Mouse (Mus musculus) ES-Bruce4 (cell line): Measurements from ENCODE around the gene Gm4881. TPM values are rescaled to one million over a fixed set of nuclear protein-coding genes. Genes with fewer than 3 reads are reported as not detected.

Experiments
- H3K27ac ChIP-seq: 2 replicates; pipeline ENCODE4 v1.5.1; 2012; ENCODE audit warnings: low read length, inconsistent platforms; ENCODE audit not compliant: insufficient read depth
- H3K27me3 ChIP-seq: 2 replicates; pipeline ENCODE4 v1.6.1; 2012; ENCODE audit warnings: mild to moderate bottlenecking, low read length, inconsistent platforms; ENCODE audit not compliant: control insufficient read depth, poor library complexity, insufficient read depth, severe bottlenecking
- H3K36me3 ChIP-seq: 2 replicates; pipeline ENCODE4 v1.6.1; 2012; ENCODE audit warnings: inconsistent platforms, mild to moderate bottlenecking, low read length, moderate library complexity; ENCODE audit not compliant: control insufficient read depth, poor library complexity, insufficient read depth, severe bottlenecking
- H3K4me1 ChIP-seq: one replicate; pipeline ENCODE4 v1.8.1; 2011; ENCODE audit warnings: low read length; ENCODE audit not compliant: control insufficient read depth, insufficient read depth
- H3K4me3 ChIP-seq: 2 replicates; pipeline ENCODE4 v1.5.1; 2011; ENCODE audit warnings: low read depth, mild to moderate bottlenecking, low read length
- H3K9ac ChIP-seq: 2 replicates; pipeline ENCODE4 v1.6.1; 2012; ENCODE audit warnings: low read depth, mild to moderate bottlenecking, inconsistent platforms; ENCODE audit not compliant: poor library complexity, severe bottlenecking
- H3K9me3 ChIP-seq: replicated peaks from 2 replicates; pipeline ENCODE4 v1.6.1; 2012; ENCODE audit warnings: mild to moderate bottlenecking, low read length, inconsistent platforms; ENCODE audit not compliant: control insufficient read depth, poor library complexity, insufficient read depth, severe bottlenecking
- CTCF ChIP-seq: IDR thresholded peaks from one replicate; pipeline ENCODE4 v1.8.1; 2011; ENCODE audit warnings: low read depth, low read length
- EP300 ChIP-seq: IDR thresholded peaks from 2 replicates; pipeline ENCODE4 v1.6.1; 2011; ENCODE audit warnings: low read depth, low read length; ENCODE audit not compliant: insufficient read depth
- POLR2A ChIP-seq: IDR thresholded peaks from one replicate; pipeline ENCODE4 v1.8.1; 2011; ENCODE audit warnings: low read length; ENCODE audit not compliant: insufficient read depth
- polyA plus RNA-seq: library from polyadenylated mRNA; stranded (reverse); fragments of >200 nt; gene quantifications from 2 replicates; pipeline ENCODE4 v1.2.4, GENCODE M21; 2011; ENCODE audit warnings: low read depth; ENCODE audit not compliant: missing spikeins, insufficient read depth, insufficient read length

The Gm4881 gene
- polyA plus RNA-seq, 1 experiment = not detected

- TF ChIP-seq POLR2A (no peak), EP300 (no peak), CTCF (no peak)
- no peaks in the 10 kb centered on the region for H3K4me1 ChIP-seq
- peaks cover 52% of the 10 kb centered on the region for H3K36me3 ChIP-seq
- H3K27me3 ChIP-seq = no peaks in the 10 kb centered on the region
- H3K4me3 ChIP-seq = no peak overlapping the region
- no peak overlapping the region for H3K9ac ChIP-seq
- H3K9me3 ChIP-seq = no peaks in the 10 kb centered on the region
- H3K27ac ChIP-seq = peak overlapping the region; percentile 42
Measured at GRCm38 (mm10) chr7:24889431-24890220, 54.7 kb downstream of the Gm4881 start.

GRCm38 (mm10) chr7:24887096-24887495 is 57.2 kb downstream of the Gm4881 start:
- Histone ChIP-seq H3K27ac (peak overlapping the region; percentile 70), H3K27me3 (no peaks in the 10 kb centered on the region), H3K9ac (peak overlapping the region; percentile 97), H3K4me1 (no peaks in the 10 kb centered on the region), H3K4me3 (peak overlapping the region; percentile 90), H3K9me3 (no peaks in the 10 kb centered on the region), H3K36me3 (peaks cover 52% of the 10 kb centered on the region)
- TF ChIP-seq CTCF (no peak), EP300 (no peak), POLR2A (no peak)

GRCm38 (mm10) chr7:24886308-24886633 is 58.0 kb downstream of the Gm4881 start:
- peak overlapping the region; percentile 70 for H3K27ac ChIP-seq

GRCm38 (mm10) chr7:24885468-24886307 is 58.6 kb downstream of the Gm4881 start:
- TF ChIP-seq CTCF = no peak
- peak overlapping the region; percentile 70 for H3K27ac ChIP-seq
- peaks cover 49% of the 10 kb centered on the region for H3K36me3 ChIP-seq

More at GRCm38 (mm10) chr7:24886308-24886633, 58.0 kb downstream of the Gm4881 start:
- H3K4me1 ChIP-seq = no peaks in the 10 kb centered on the region
- peaks cover 52% of the 10 kb centered on the region for H3K36me3 ChIP-seq
- TF ChIP-seq POLR2A (no peak), CTCF (no peak), EP300 (no peak)
- no peaks in the 10 kb centered on the region for H3K9me3 ChIP-seq
- H3K9ac ChIP-seq = peak overlapping the region; percentile 97
- peak overlapping the region; percentile 90 for H3K4me3 ChIP-seq
- no peaks in the 10 kb centered on the region for H3K27me3 ChIP-seq

GRCm38 (mm10) chr7:24884693-24885291 is 59.5 kb downstream of the Gm4881 start:
- no peak for TF ChIP-seq POLR2A
- no peak for TF ChIP-seq CTCF
- no peak for TF ChIP-seq EP300
- Histone ChIP-seq H3K9ac (peak overlapping the region; percentile 97), H3K36me3 (peaks cover 47% of the 10 kb centered on the region), H3K9me3 (no peaks in the 10 kb centered on the region), H3K27ac (peak overlapping the region; percentile 70), H3K4me3 (peak overlapping the region; percentile 90), H3K27me3 (no peaks in the 10 kb centered on the region), H3K4me1 (peaks cover 3% of the 10 kb centered on the region)

More at GRCm38 (mm10) chr7:24885468-24886307, 58.6 kb downstream of the Gm4881 start:
- Histone ChIP-seq H3K9me3 (no peaks in the 10 kb centered on the region), H3K4me1 (no peaks in the 10 kb centered on the region), H3K27me3 (no peaks in the 10 kb centered on the region), H3K9ac (peak overlapping the region; percentile 97), H3K4me3 (peak overlapping the region; percentile 90)
